Mouse (Mus musculus) Muller cell, postnatal 12 days (primary cell): Measurements from ENCODE around the gene Skp1a.
A peak's percentile ranks its signal among the peaks of the same experiment; 100 is the strongest.
"Not testable (repeated sequence)": the region's sequence is repeated elsewhere in the genome, so short reads cannot be mapped to it uniquely, and the experiment has no call there.

Experiments
- DNase-seq: peaks from one replicate; pipeline ENCODE4 v3.0.0-alpha.2; 2015; ENCODE audit errors: inconsistent ontology term

Gene Skp1a

DNA sequence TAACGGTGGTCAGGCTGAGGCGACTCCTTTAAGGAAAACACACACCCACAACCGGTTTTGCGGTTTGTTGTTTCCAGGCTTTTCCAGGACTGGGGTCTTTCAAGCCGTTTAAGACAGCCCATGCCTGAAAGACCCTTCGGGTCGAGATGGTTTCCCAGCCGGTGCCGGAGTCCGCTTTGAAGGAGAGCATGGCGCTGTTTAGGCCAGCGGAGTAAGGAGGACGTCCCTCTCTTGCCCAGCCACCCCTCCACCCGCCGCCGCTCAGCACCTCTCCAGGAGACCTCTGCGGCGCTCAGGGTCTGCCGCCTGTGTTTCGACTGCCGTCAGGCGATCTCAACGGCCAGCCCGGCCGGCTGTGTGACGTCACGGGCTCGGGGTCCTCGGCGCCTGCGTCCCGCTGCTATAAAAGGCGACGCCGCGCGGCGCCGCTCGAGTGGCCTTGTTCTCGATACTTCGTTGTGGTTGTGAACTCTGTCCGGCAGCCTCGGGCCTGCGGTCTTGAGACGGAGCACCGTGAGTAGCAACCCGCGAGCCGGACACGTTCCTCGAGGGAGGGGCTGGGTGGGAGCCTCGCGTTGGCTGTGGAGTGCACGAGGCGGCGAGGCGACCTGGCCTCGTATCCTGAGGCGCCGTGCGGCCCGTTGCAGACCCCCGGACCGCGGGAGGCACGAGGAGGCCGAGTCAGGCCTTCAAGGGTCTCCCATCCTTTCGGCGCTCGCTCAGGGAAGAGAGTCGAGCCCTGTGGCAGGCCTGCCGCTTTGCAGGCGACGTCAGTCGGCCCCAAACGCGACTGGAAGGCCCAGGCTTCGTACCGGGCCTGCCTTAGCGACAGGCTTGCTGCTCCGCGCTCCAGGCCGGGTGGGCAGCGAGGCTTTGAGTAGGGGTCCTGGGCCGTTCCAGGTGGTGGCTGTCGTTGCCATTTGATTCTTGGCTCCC is at the start of gene Skp1a:
TSS of gene Skp1a (plus strand) at position 390 of the 936 bp plus-strand sequence.
- DNase-seq: peak; percentile 92

DNA sequence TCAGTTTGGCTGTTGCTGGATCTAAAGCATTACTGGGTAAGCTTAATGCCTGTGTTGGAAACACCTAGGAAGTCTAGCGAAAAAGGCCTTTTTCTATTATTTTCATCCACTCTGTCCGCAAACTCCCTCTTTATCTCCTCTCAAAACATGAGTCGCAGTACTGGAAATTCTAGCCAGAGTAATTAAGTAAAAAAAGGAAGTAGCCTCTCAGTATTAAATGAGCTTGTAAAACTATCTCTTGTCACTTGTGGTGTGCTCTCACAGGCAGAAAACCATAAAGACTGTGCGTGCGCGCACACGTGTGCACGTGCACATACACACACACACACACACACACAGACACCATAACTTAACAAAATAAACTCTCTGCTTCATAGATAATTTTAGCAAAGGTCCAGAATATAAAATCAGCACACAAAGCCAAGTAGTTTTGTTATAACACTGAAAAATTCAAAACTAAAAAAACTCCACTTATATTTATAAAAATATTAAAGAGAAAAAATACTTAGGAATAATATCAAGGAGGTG is 35.2 kb upstream of the Skp1a start:
- DNase-seq: not testable (repeated sequence)

- DNase-seq: no peak
These were observed 17.9 kb upstream of the Skp1a start, which contains the start of gene Olfr1371 for GRCm38 (mm10) chr11:52213887-52214286. Gene Olfr1371 (minus strand): TSS chr11:52213987.

DNA sequence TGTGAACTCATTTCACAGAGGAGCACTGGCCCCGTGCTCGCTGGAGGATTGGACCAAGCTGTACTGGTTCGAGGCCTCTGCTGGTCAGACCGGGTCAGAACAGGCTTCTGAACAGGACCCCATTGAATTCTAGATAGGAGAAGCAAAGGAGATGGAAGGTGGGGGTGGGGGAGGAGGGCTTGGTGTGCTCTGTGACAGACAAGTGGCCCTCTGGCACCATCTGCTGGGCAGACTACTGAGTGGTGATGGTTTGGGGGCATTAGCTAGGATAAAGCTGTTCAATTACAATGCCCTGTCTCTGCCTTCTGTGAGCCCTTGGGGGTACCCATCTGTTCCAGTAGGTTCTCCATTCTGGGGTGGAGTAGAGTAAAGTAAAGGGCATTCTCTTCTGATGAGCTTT is 11.5 kb upstream of the Skp1a start:
- DNase-seq: peak; percentile 84

DNA sequence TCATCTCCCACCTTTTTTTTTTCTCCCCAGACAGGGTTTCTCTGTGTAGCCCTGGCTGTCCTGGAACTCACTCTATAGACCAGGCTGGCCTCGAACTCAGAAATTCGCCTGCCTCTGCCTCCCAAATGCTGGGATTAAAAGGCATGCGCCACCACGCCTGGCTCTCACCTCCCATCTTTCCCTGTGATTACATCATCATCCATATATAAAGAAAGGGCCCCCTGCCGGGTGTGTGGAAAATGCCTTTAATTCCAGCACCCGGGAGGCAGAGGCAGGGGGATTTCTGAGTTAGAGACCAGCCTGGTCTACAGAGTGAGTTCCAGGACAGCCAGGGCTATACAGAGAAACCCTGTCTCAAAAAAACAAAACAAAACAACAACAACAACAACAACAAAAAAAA is 9.9 kb upstream of the Skp1a start:
- not testable (repeated sequence) for DNase-seq

- DNase-seq: no peak
These were observed 8.9 kb upstream of the Skp1a start for GRCm38 (mm10) chr11:52222891-52223290.

DNA sequence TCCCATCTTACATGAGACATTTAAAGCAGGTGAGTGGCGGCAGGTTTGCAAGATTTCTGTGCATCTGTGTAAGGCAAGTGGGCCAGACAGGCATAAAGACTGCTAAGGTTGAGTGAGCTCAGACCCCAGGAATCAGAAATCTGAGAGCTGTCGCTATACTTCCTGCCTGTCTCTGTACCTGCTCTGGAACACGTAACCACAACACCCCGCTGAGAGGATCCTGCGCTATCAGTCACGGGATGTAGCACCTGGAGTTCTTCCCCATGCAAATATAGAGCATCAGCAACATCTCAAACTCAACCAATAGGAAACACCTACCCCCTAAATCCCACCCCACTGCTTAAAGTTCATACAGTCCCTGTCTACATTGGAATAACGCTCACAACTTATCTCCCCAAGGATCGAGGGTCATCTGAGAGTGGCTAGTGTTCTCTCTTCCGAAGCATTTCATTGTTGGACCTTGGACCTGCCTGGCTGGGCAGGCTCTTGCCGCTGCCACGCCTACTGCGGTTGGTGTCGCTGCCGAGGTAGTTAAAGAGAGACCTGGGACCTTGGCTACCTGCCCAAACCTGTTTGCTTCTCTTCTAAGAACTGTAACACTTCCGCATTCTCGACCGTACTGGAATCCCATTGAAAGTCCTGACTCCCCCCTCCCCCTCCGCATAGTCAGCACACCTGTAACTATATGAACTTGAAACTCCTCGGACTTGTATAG is 7.7 kb upstream of the Skp1a start:
- no peak for DNase-seq

DNA sequence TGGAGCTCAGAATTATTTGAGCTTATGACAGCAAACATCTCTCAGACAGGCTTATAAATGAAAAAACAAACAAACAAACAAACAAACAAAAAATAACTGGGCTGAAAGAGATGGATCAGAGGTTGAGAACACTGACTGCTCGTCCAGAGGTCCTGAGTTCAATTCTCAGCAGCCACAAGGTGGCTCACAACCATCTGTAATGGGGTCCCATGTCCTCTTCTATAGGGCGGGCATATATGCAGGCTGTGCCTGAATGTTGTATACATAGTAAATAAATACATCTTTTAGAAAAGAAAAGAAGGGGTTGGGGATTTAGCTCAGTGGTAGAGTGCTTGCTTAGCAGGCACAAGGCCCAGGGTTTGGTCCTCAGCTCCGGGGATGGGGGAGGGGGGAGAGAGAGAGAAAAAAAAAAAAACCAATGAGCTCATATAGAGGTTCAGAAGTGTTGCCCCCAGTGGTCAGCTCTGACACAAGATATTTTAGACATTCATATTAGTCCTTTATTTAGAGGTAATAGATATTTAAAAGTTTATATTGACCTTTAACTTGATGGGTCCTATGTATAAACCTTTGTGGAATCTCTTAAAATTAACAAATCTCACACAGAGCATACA is 5.7 kb upstream of the Skp1a start:
- DNase-seq: no peak

DNA sequence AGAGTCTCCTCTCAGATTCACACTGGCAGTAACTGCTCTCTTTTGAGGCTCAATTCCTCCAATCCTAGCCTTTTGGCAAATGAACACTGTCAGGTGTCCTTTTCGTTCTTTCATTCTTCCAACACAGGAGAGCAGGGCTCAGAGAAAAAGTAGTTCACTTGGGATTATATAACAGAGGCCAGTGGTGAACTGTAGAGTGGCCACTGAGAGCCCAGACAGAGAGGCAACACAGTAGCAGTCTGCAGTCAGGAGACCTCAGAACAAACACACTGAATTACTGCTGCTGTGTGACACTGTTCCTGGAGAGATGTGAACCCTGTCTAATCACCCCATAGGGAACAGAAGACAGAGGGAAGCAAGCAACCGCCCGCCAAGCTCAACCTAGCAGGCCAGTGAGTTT is 4.7 kb upstream of the Skp1a start:
- no peak for DNase-seq

GRCm38 (mm10) chr11:52227466-52228226 is 4.1 kb upstream of the Skp1a start:
- no peak for DNase-seq

DNA sequence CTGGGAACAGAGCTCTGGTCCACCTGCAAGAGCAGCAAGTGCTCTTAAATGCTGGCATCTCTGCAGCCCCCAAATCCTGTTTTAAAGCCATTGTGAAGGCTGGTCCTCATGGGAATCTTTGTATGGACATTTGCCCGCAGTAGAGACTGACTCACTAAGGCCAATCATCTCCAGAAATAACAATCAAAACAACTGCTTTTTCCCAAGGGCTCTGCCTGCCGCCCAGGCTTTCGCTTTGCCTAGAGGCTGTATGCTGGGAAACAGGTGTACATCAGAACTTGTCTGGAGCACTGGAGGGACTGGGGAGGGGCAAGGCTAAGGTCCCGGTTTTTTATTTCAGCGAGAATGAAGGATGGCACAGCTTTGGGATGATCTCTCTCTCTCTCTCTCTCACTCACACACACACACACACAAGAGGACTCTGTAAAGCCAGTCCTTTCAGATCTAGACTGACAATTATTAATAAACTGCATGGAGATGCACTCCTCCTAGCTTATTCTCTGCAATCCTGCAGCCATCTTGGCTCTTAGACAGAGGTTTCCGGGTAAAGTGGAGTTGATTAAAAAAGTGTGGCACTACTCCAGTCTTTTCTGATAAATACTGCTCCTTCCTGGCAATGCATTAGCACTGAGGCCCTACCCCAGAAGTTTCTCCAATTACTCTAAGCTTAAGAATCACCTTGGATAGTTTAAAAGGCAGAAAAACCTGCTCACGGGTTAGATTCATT is 2.9 kb upstream of the Skp1a start:
- no peak for DNase-seq

- no peak for DNase-seq
These were observed 1.1 kb upstream of the Skp1a start for GRCm38 (mm10) chr11:52230694-52231093.

GRCm38 (mm10) chr11:52233043-52233653 is 1.4 kb downstream of the Skp1a start:
- DNase-seq: no peak

- no peak for DNase-seq
These were observed 2.1 kb downstream of the Skp1a start for GRCm38 (mm10) chr11:52233906-52234305.

DNA sequence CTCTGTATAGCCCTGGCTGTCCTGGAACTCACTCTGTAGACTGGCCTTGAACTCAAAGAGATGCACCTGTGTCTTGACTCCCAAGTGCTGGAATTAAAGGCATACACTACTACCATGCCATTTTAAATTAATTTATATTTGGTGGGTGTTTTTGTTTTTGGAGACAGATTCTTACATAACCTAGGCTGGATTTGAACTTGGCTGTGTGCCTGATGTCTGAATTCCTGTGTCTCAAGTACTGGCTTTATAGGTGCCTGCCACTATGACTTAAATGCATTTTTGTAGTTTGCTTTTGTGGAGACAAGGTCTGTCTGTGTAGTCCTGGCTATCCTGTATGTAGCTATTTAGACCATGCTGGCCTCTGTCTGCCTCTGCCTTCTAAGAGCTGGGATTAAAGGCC is 2.7 kb downstream of the Skp1a start:
- DNase-seq: no peak

- DNase-seq: no peak
These were observed 9.2 kb downstream of the Skp1a start for GRCm38 (mm10) chr11:52240898-52241542.

DNA sequence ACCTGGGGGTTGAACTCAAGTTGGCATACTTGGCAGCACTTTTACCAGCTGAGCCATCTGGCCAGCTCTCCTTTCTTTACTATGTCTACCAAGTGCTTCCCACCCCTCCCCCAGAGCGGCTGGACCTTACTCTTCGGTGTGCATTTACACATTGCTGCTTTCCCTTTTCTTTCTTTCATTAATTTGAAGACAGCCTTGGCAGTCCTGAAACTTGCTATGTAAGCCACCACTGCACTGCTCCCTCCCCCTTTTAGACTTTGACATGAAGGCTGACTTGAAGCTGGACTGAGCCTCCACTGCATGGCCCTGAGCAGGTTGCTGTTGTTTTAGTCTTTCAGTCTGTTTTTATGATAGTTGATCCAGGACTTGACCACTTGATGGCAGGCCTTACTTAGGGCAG is 17.7 kb downstream of the Skp1a start:
- DNase-seq: no peak

DNA sequence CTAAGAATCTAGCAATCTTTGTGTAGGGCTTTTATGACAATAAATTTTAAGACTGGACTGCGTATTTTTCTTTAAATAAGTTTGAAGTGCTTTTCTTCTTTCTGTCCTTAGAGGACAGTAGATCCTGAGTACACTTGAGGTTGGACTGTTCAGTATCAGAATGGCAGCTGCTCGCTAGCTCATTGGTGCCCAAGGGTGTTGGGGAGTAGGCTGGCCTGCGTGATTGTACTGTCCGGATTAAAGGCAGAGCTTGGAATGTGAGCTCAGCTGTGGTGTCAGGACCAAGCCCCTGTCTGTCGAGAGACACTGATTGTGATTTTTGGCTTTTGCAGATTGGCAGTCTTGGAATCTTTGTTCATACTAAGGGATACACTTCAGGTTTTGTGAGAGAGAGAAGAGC is 20.0 kb downstream of the Skp1a start:
- no peak for DNase-seq

- DNase-seq: no peak
These were observed 20.9 kb downstream of the Skp1a start for GRCm38 (mm10) chr11:52252692-52253091.
